Mouse (Mus musculus): Measurements from ENCODE around the gene Adgre5.
A peak's percentile ranks its signal among the peaks of the same experiment; 100 is the strongest.

The Adgre5 gene

DNA sequence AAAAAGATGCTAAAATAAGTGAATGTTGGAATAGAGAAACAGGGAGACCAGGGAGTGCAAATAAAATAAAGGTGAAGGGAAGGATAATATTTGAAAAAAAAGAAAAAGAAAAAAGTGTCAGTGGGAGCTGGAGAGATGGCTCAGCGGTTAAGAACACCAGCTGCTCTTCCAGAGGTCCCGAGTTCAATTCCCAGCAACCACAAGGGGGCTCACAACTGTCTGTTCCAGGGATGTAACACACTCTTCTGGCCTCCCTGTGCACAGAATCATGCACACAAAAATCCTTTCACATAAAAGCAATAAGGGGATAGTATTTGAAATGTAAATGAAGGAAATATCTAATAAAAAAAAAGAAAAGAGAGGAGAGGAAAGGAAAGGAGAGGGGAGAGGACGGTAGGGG is 13.0 kb upstream of the Adgre5 start:
- no peak for DNase-seq (ENCODE audit: low spot score in 2 of 2)

- no peak for DNase-seq (ENCODE audit: low spot score in 2 of 2)
Measured at GRCm38 (mm10) chr8:83749265-83749664, 8.1 kb upstream of the Adgre5 start.

GRCm38 (mm10) chr8:83748708-83749107 is 7.6 kb upstream of the Adgre5 start:
- no peak for DNase-seq (ENCODE audit: low spot score in 2 of 2)

GRCm38 (mm10) chr8:83747661-83748346 is 6.7 kb upstream of the Adgre5 start:
- peak; percentile 37 for DNase-seq (ENCODE audit: low spot score in 2 of 2)

DNA sequence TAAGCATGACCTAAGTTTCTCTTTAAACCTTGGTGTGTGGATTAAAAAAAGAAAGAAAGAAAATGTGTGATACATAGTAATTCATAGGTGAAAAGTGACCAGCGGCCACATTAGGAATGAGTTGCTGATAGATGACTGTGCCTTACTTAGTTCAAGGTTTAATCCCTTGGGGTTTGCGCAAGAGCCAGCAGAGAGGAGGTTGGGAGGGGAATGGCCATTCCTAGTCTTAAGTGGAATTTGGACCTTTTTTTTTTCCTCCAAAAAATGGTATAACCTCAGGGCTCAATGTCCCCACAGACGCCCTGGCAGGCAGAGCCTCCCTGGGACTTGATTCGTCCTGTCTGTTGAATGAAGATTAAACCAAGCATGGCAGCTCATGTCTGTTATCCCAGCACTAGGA is 2.9 kb upstream of the Adgre5 start:
- DNase-seq (ENCODE audit: low spot score in 2 of 2), result no peak

- DNase-seq (ENCODE audit: low spot score in 2 of 2), result no peak
Measured at GRCm38 (mm10) chr8:83742968-83743367, 1.8 kb upstream of the Adgre5 start.

DNA sequence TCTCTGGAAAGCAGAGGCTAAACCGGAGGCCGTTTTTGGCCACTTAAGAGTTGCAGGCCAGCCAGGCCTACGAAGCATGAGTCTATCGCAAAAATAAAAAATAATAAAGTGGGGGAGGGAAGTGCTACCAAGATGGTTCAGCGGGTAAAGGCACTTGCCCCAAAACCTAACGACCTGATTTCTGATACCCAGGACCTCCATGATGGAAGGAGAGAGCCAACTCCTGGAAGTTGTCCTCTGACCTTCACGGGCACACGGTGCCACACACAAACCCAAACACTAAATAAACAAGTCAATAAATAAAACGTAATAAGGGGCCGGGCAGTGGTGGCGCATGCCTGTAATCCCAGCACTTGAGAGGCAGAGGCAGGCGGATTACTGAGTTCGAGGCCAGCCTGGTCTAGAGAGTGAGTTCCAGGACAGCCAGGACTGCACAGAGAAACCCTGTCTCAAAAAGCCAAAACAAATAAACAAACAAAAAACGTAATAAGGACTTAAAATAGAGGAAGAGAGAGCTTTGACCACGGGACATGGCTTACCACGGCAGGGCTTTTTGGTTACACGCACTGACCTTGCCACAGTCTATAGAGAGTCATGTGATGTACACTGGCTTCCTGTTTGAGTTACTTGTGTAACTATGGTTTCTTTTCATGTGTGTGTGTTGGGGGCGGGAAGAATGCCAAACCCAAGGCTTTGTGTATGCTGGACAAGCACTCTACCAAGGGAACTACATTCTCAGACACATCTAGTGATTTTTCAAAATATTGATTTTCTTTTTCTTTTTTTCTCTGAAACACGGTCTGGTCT is 926 bp upstream of the Adgre5 start:
- no peak for DNase-seq (ENCODE audit: low spot score in 2 of 2)

- DNase-seq (ENCODE audit: low spot score in 2 of 2), result no peak
Measured at GRCm38 (mm10) chr8:83740586-83740975, 545 bp downstream of the Adgre5 start.

GRCm38 (mm10) chr8:83739711-83740468 is 1.2 kb downstream of the Adgre5 start:
- DNase-seq (ENCODE audit: low spot score in 2 of 2), result no peak

GRCm38 (mm10) chr8:83738949-83739710 is 2.0 kb downstream of the Adgre5 start:
- DNase-seq (ENCODE audit: low spot score in 2 of 2), result no peak

GRCm38 (mm10) chr8:83737852-83738562 is 3.1 kb downstream of the Adgre5 start:
- DNase-seq (ENCODE audit: low spot score in 2 of 2), result no peak

DNA sequence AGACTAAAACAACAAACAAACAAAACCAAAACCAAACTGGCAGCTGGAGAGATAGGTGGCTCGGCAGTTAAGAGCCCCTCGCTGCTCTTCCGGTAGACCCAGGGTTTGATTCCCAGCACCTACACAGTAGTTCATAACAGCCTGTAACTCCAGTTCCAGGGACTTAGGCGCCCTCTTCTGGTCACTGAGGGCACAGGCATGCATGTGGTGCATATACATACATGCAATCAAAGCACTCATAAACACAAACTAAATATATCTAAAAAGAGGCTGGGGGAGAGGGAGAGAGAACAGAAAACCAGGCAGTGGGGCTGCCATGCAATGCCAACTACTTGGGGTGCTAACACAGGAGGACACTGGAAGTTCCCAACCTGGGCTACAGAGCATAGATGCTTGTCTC is 3.8 kb downstream of the Adgre5 start:
- no peak for DNase-seq (ENCODE audit: low spot score in 2 of 2)

GRCm38 (mm10) chr8:83736681-83737080 is 4.4 kb downstream of the Adgre5 start:
- DNase-seq (ENCODE audit: low spot score in 2 of 2), result no peak

- no peak for DNase-seq (ENCODE audit: low spot score in 2 of 2)
Measured at GRCm38 (mm10) chr8:83732919-83733318, 8.2 kb downstream of the Adgre5 start.

DNA sequence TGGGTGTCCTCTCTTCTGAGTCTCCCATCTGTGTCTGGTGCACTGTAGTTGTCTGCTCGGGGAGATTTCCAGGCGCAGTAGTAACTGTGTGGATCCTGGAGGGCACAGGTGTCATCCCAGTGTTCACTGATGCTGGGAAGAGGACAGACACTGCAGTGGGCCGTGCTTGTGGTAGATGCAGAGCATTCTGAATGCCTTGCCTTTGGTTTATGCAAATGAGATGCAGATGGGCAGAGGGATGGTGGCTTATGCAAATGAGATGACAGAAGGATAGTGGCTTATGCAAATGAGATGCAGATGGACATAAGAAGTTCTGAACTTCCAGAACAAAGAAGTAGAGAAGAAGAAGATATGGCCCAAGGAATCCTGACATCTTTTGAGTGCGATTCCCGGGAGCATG is 9.2 kb downstream of the Adgre5 start:
- no peak for DNase-seq (ENCODE audit: low spot score in 2 of 2)

DNA sequence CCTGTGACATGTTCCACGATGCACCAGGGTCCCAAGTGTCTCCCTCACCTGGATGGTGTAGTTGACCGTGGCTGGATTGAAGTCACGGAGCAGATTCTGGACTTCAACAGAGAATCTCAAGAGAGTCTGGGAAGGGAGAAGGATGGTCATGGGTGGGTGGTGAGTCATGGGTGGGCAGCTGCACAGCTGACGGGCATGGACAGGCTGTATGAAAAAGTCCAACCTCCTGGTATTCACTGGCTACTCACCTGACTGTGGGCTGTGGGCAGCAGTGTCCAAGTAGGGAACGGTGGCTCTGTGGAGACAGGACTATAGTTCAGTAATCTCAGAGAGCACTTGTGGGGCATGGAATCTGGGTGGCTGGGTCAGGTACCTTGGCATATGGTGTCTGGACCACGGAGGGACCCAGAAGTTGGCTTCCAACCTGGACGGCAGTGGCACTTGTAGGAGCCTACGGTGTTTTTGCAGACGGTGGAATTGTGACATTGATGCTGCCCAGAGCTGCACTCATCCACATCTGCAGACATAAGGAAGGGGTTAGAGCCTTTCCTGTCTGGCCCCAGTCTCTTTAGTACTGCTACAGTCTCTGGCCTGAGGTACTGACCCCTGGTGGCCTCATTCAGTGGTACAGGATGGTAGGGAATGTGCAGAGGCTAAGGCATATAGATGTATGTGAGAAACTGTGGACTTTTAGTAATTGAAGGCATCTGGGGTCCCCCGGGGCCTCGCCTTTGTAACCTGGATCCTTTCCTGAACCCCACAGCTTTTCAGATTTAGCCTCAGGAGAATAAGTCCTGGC is 11.9 kb downstream of the Adgre5 start:
- DNase-seq (ENCODE audit: low spot score in 2 of 2), result no peak

- DNase-seq (ENCODE audit: low spot score in 2 of 2), result no peak
Measured at GRCm38 (mm10) chr8:83725521-83726102, 15.5 kb downstream of the Adgre5 start.

DNA sequence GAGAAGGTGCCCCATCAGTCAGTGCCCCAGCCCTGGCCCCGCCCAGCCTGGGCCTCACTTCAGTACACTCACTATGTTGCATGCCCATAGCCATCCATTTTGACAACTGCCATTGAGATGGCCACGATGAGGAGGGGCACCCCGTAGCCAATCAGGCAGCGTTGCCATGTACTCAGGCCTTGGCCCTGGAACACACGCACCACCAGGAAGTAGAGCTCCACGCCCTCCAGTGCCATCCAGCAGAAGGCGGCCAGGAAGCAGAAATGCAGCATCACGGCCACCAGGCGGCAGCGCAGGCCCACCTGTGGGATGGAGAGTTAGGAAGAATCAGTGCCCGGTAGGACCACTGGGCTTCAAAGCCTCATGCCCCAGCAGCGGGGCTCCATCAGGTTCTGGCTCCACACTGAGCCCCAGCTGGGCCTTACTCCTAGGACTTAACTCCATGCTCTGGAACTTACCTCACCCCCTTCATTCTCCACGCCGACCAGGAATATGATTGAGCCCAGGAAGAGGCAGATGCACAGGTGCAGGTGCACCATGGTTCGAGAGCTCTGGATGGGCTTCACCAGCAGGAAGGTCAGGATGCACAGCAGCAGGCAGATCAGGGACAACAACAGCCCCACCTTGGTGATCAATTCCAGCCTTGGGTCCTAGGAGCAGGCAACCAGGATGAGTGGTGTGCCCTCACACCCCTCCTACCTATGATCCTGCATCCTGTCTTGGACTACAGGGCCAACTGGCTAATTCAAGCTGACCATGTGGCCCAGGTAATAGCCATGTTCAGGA is 16.2 kb downstream of the Adgre5 start:
- peak; percentile 74 to 78 for DNase-seq (ENCODE audit: low spot score in 2 of 2)

- DNase-seq (ENCODE audit: low spot score in 2 of 2), result no peak
Measured at GRCm38 (mm10) chr8:83723447-83724083, 17.6 kb downstream of the Adgre5 start.

Data from frontal cortex, postnatal 14 days (tissue).